Mouse (Mus musculus) forebrain, embryonic 11.5 days (tissue): Measurements from ENCODE around the gene Xpo5. TPM values are rescaled to one million over a fixed set of nuclear protein-coding genes. Genes with fewer than 3 reads are reported as not detected.

Experiments
- ATAC-seq: fragments of 200-750 bp; cut with Nextera tagmentation; replicated peaks from 2 replicates; pipeline ENCODE4 v1.8.0; 2017; ENCODE audit warnings: moderate TSS enrichment; ENCODE audit not compliant: low FRiP score
- DNase-seq: peaks from one replicate; pipeline ENCODE4 v3.0.0-alpha.2; 2017; ENCODE audit warnings: low spot score
- H3K27ac ChIP-seq: fragments of 300-500 bp; sonication (generic); 2 replicates; pipeline ENCODE4 v1.5.1; 2014; ENCODE audit warnings: low read depth, low read length
- H3K27me3 ChIP-seq: fragments of 300-500 bp; sonication (generic); 2 replicates; pipeline ENCODE4 v1.6.1; 2014; ENCODE audit warnings: mild to moderate bottlenecking, low read length, mixed read lengths; ENCODE audit not compliant: control insufficient read depth, insufficient read depth
- H3K36me3 ChIP-seq: fragments of 300-500 bp; sonication (generic); 2 replicates; pipeline ENCODE4 v1.6.1; 2014; ENCODE audit warnings: mild to moderate bottlenecking, low read length, moderate library complexity, mixed read lengths; ENCODE audit not compliant: control insufficient read depth, insufficient read depth
- H3K4me1 ChIP-seq: fragments of 300-500 bp; sonication (generic); replicated peaks from 2 replicates; pipeline ENCODE4 v1.6.1; 2014; ENCODE audit warnings: low read length, mixed read lengths; ENCODE audit not compliant: control insufficient read depth, insufficient read depth
- H3K4me2 ChIP-seq: fragments of 300-500 bp; sonication (generic); 2 replicates; pipeline ENCODE4 v1.6.1; 2014; ENCODE audit warnings: low read depth, mild to moderate bottlenecking, low read length, moderate library complexity, mixed read lengths; ENCODE audit not compliant: severe bottlenecking
- H3K4me3 ChIP-seq: fragments of 300-500 bp; sonication (generic); 2 replicates; pipeline ENCODE4 v1.5.1; 2014; ENCODE audit warnings: low read depth, low read length
- H3K9ac ChIP-seq: fragments of 300-500 bp; sonication (generic); 2 replicates; pipeline ENCODE4 v1.6.1; 2014; ENCODE audit warnings: low read length
- H3K9me3 ChIP-seq: fragments of 300-500 bp; sonication (generic); 2 replicates; pipeline ENCODE4 v1.6.1; 2016; ENCODE audit warnings: low read length, mixed read lengths; ENCODE audit not compliant: control insufficient read depth
- WGBS: fragments of 180-500 bp; shearing (Covaris S2); extraction: QIAGEN DNeasy Blood & Tissue Kit; methylation state at CpG from one replicate; pipeline ENCODE4 v1.1.7; 2014; 5-methylcytosine and 5-hydroxymethylcytosine counted together
- microRNA counts: library from miRNA; unstranded; fragments of <30 nt; microRNA quantifications from one replicate; lab custom pipeline; 2015
- microRNA-seq: library from miRNA; unstranded; fragments of <30 nt; microRNA quantifications from one replicate; pipeline ENCODE4, GENCODE M21; 2016; ENCODE audit not compliant: insufficient number of aligned reads
- polyA plus RNA-seq: library from polyadenylated mRNA; unstranded; fragments of >200 nt; fragmentation: Nextera tagmentation; extraction: Ambion mirVana; gene quantifications from 2 replicates; pipeline ENCODE4 v1.2.1, GENCODE M21; 2014

Gene Xpo5
- polyA plus RNA-seq, 1 experiment from 2014 or later: 76.7 TPM

- H3K9ac ChIP-seq: no peak overlapping the region
- 0 out of 2 replicates have a peak, but pooled peaks cover 5% of the 10 kb centered on the region for H3K4me1 ChIP-seq
- no peaks in the 10 kb centered on the region for H3K36me3 ChIP-seq
- 73% methylated on average over 11 of the region's 11 CpGs for WGBS
- DNase-seq: peak; percentile 46
- no peak overlapping the region for H3K27ac ChIP-seq
- H3K4me2 ChIP-seq: no peak overlapping the region
- ATAC-seq: no peak
- no peak overlapping the region for H3K4me3 ChIP-seq
- no peaks in the 10 kb centered on the region for H3K9me3 ChIP-seq
- no peaks in the 10 kb centered on the region for H3K27me3 ChIP-seq
Measured at GRCm38 (mm10) chr17:46287678-46288095, 85.1 kb downstream of the Xpo5 start.

MicroRNAs within 50 kb of the gene (microRNA counts, 519-probe panel; counts per million panel counts)
- 31.2 counts per million for microRNA mmu-miR-693-3p (lab: Ali Mortazavi, UCI)
- microRNA mmu-miR-693-5p (lab: Ali Mortazavi, UCI): 31.2 counts per million

Small RNA genes lying within 50 kb of the gene (microRNA-seq; reads per million reads assigned to microRNA genes)
- not detected for gene Mir693

Other genes starting within 250 kb of the Xpo5 start
- gene Vegfa, start 170.4 kb upstream of the Xpo5 start, polyA plus RNA-seq: 2.9 and 3.3 TPM in 2 replicates
- 119 and 127 TPM in 2 replicates for gene Mrps18a, start 91.8 kb upstream of the Xpo5 start, polyA plus RNA-seq
- 14.1 and 15.6 TPM in 2 replicates for gene Rsph9, start 58.6 kb upstream of the Xpo5 start, polyA plus RNA-seq
- gene Mad2l1bp, start 49.2 kb upstream of the Xpo5 start, polyA plus RNA-seq: 33.7 and 35.4 TPM in 2 replicates
- gene Gtpbp2, start 41.8 kb upstream of the Xpo5 start, polyA plus RNA-seq: 28.7 and 32.6 TPM in 2 replicates
- gene Polh, start 137 bp upstream of the Xpo5 start, polyA plus RNA-seq: 14.0 and 14.3 TPM in 2 replicates
- gene Polr1c, start 45.3 kb downstream of the Xpo5 start, polyA plus RNA-seq: 111 and 118 TPM in 2 replicates
- 57.8 and 75.5 TPM in 2 replicates for gene Yipf3, start 45.3 kb downstream of the Xpo5 start, polyA plus RNA-seq
- gene Lrrc73, start 50.7 kb downstream of the Xpo5 start, polyA plus RNA-seq: 2.3 and 3.8 TPM in 2 replicates
- gene Tjap1, start 80.2 kb downstream of the Xpo5 start, polyA plus RNA-seq: 62.6 and 63.4 TPM in 2 replicates
- 1.2 and 1.5 TPM in 2 replicates for gene Dlk2, start 94.6 kb downstream of the Xpo5 start, polyA plus RNA-seq
- 7.3 and 8.3 TPM in 2 replicates for gene Abcc10, start 125.6 kb downstream of the Xpo5 start, polyA plus RNA-seq
- gene Zfp318, start 180.9 kb downstream of the Xpo5 start, polyA plus RNA-seq: 16.4 and 17.0 TPM in 2 replicates
- 0.28 and 0.52 TPM in 2 replicates for gene Crip3, start 226.1 kb downstream of the Xpo5 start, polyA plus RNA-seq
- gene Slc22a7, start 235.7 kb downstream of the Xpo5 start, polyA plus RNA-seq: not detected in 2 replicates